Mouse (Mus musculus): ENCODE measurements around the gene Mycl. TPM values are rescaled to one million over a fixed set of nuclear protein-coding genes. Genes with fewer than 3 reads are reported as not detected.

The Mycl gene
- polyA plus RNA-seq, 2 experiments, result 0.37 to 0.44 TPM

DNA sequence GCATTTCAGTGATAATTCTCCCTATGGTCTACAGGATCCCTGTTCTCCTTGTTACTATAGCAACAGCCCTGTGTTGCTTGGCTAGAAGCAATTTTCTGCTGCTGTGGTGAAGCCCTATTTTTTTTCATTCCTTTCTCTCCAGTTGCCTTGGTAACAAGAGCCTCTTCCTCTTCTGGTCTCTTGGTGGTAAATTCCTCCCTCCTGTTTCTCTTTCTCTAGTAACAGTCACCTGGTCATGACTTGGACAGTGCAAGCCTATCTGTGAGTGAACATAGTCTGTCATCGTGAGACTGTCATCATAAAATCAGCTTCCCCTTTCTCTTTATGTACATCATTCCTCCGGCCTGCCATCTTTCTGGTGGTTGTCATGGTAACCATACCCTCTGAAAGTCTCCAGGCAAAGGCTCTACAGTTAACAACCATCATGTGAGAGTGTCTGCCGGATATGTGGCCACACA lies 18.5 kb downstream of the Mycl start:
- ATAC-seq (ENCODE audit: insufficient read depth), result no peak
- H3K9ac ChIP-seq (replicated peaks), result no peak overlapping the region
- 22% methylated on average over 3 of the region's 3 CpGs for WGBS (ENCODE audit: insufficient replicate concordance)
- TF ChIP-seq EP300 (IDR thresholded peaks at IDR 0.05; ENCODE audit: low read depth) (no peak), CTCF (IDR thresholded peaks at IDR 0.05; ENCODE audit: low read depth) (no peak)
- H3K4me3 ChIP-seq (ENCODE audit: insufficient read depth in 1 of 2, low read depth in 2 of 2, low read length in 2 of 2), result no peak overlapping the region
- no peak overlapping the region for H3K27ac ChIP-seq
- DNase-seq (ENCODE audit: low read depth in 3 of 3, low spot score in 3 of 3), result no peak
- no peaks in the 10 kb centered on the region for H3K9me3 ChIP-seq (ENCODE audit: control insufficient read depth, low read length)
- H3K4me2 ChIP-seq (ENCODE audit: low read depth), result no peak overlapping the region
- H3K4me1 ChIP-seq (replicated peaks; ENCODE audit: control insufficient read depth in 2 of 2, insufficient read depth in 2 of 2, low read length in 1 of 2), result peaks cover 8 to 12% of the 10 kb centered on the region in 2 experiments
- H3K36me3 ChIP-seq (replicated peaks; ENCODE audit: control insufficient read depth, insufficient read depth, low read depth), result no peaks in the 10 kb centered on the region
- H3K27me3 ChIP-seq (ENCODE audit: control insufficient read depth, insufficient read depth, low read length), result no peaks in the 10 kb centered on the region

- Histone ChIP-seq H3K36me3 (replicated peaks; ENCODE audit: control insufficient read depth, insufficient read depth, low read depth) (no peaks in the 10 kb centered on the region), H3K9me3 (ENCODE audit: control insufficient read depth, low read length) (no peaks in the 10 kb centered on the region), H3K27ac (no peak overlapping the region), H3K4me1 (replicated peaks; ENCODE audit: control insufficient read depth in 2 of 2, insufficient read depth in 2 of 2, low read length in 1 of 2) (peaks cover 8 to 12% of the 10 kb centered on the region in 2 experiments), H3K4me2 (ENCODE audit: low read depth) (no peak overlapping the region), H3K4me3 (ENCODE audit: insufficient read depth in 1 of 2, low read depth in 2 of 2, low read length in 2 of 2) (no peak overlapping the region), H3K9ac (replicated peaks) (no peak overlapping the region), H3K27me3 (ENCODE audit: control insufficient read depth, insufficient read depth, low read length) (no peaks in the 10 kb centered on the region)
- 27% methylated on average over 7 of the region's 7 CpGs for WGBS (ENCODE audit: insufficient replicate concordance)
- ATAC-seq (ENCODE audit: insufficient read depth), result no peak
- no peak for DNase-seq (ENCODE audit: low read depth in 3 of 3, low spot score in 3 of 3)
- TF ChIP-seq CTCF (IDR thresholded peaks at IDR 0.05; ENCODE audit: low read depth) (no peak), EP300 (IDR thresholded peaks at IDR 0.05; ENCODE audit: low read depth) (no peak)
Observed at GRCm38 (mm10) chr4:123014501-123015282, 19.2 kb downstream of the Mycl start.

DNA sequence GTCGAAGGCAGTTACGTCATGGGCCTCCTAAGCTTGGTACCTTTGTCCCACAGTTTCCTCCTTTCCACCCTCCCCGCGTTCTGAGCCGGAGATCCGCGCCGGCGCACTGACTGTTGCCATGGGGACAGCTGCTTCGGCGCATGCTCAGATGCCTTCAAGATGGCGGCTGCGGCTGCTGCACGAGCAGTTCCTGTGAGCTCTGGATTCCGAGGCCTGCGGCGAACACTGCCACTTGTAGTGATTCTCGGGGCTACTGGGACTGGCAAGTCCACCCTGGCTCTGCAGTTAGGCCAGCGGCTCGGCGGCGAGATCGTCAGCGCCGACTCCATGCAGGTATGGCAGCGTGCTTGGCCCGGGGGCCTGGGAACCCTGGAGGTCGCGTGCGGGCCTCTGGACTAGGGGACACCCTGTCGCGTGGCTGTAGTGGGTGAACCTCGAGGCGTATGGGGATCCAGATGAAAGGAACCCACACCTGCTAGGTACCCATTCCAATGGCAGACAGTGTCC lies 21.1 kb downstream of the Mycl start, which contains the start of gene Trit1:
Gene Trit1, plus strand, starts transcription at position 147 of the 507 bp plus-strand sequence.
- under 1% methylated on average over 34 of the region's 34 CpGs for WGBS (ENCODE audit: insufficient replicate concordance)
- peak within 1 kb of the TSS; percentile 78 for H3K4me2 ChIP-seq (ENCODE audit: low read depth)
- peak within 1 kb of the TSS; percentile 68 to 69 for H3K4me3 ChIP-seq (ENCODE audit: insufficient read depth in 1 of 2, low read depth in 2 of 2, low read length in 2 of 2)
- H3K9ac ChIP-seq (replicated peaks), result peak within 1 kb of the TSS; percentile 61
- H3K9me3 ChIP-seq (ENCODE audit: control insufficient read depth, low read length), result no peaks in the 10 kb centered on the region
- H3K27me3 ChIP-seq (ENCODE audit: control insufficient read depth, insufficient read depth, low read length), result no peaks in the 10 kb centered on the region
- no peaks in the 10 kb centered on the region; the same call in 1 of the 2 replicates for H3K36me3 ChIP-seq (replicated peaks; ENCODE audit: control insufficient read depth, insufficient read depth, low read depth)
- DNase-seq (ENCODE audit: low read depth in 3 of 3, low spot score in 3 of 3) (peak; percentile 75 to 81 (median 76)), ATAC-seq (ENCODE audit: insufficient read depth) (peak; percentile 88)
- no peak within 1 kb of the TSS for H3K27ac ChIP-seq
- H3K4me1 ChIP-seq (replicated peaks; ENCODE audit: control insufficient read depth in 2 of 2, insufficient read depth in 2 of 2, low read length in 1 of 2), result peaks cover 8 to 12% of the 10 kb centered on the region in 2 experiments
- TF ChIP-seq CTCF (IDR thresholded peaks at IDR 0.05; ENCODE audit: low read depth) (no peak), EP300 (IDR thresholded peaks at IDR 0.05; ENCODE audit: low read depth) (no peak)

GRCm38 (mm10) chr4:123021591-123021990 lies 26.1 kb downstream of the Mycl start:
- 77% methylated on average over 3 of the region's 3 CpGs for WGBS (ENCODE audit: insufficient replicate concordance)
- DNase-seq (ENCODE audit: low read depth in 3 of 3, low spot score in 3 of 3) (no peak), ATAC-seq (ENCODE audit: insufficient read depth) (no peak)
- H3K9me3 ChIP-seq (ENCODE audit: control insufficient read depth, low read length), result no peaks in the 10 kb centered on the region
- no peaks in the 10 kb centered on the region for H3K27me3 ChIP-seq (ENCODE audit: control insufficient read depth, insufficient read depth, low read length)
- H3K4me2 ChIP-seq (ENCODE audit: low read depth), result no peak overlapping the region
- TF ChIP-seq EP300 (IDR thresholded peaks at IDR 0.05; ENCODE audit: low read depth) (no peak), CTCF (IDR thresholded peaks at IDR 0.05; ENCODE audit: low read depth) (no peak)
- H3K9ac ChIP-seq (replicated peaks), result no peak overlapping the region
- no peak overlapping the region for H3K27ac ChIP-seq
- H3K4me3 ChIP-seq (ENCODE audit: insufficient read depth in 1 of 2, low read depth in 2 of 2, low read length in 2 of 2), result no peak overlapping the region
- H3K36me3 ChIP-seq (replicated peaks; ENCODE audit: control insufficient read depth, insufficient read depth, low read depth), result no peaks in the 10 kb centered on the region; the same call in none of the 2 replicates
- peaks cover 8 to 11% of the 10 kb centered on the region in 2 experiments for H3K4me1 ChIP-seq (replicated peaks; ENCODE audit: control insufficient read depth in 2 of 2, insufficient read depth in 2 of 2, low read length in 1 of 2)

DNA sequence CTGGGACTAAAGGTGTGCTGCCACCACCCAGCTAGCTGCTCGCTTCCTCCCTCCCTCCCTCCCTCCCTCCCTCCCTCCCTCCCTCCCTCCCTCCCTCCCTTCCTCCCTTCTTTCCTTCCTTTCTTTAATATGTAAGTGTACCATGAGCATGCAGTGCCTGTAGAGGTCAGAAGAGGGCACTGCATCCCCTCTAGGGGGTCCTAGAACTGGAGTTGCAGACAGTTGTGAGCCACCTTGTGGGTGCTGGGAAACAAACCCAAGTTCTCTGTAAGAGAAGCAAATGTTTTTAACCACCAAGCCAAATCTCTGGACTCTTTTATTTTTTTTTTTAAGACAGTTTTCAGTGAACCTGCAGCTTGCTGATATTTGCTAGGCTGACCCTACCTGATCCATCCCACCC lies 27.4 kb downstream of the Mycl start:
- H3K36me3 ChIP-seq (replicated peaks; ENCODE audit: control insufficient read depth, insufficient read depth, low read depth), result no peaks in the 10 kb centered on the region; the same call in none of the 2 replicates
- H3K9me3 ChIP-seq (ENCODE audit: control insufficient read depth, low read length), result no peaks in the 10 kb centered on the region
- H3K27ac ChIP-seq, result no peak overlapping the region
- H3K4me2 ChIP-seq (ENCODE audit: low read depth), result no peak overlapping the region
- no peaks in the 10 kb centered on the region for H3K27me3 ChIP-seq (ENCODE audit: control insufficient read depth, insufficient read depth, low read length)
- TF ChIP-seq EP300 (IDR thresholded peaks at IDR 0.05; ENCODE audit: low read depth), result no peak
- TF ChIP-seq CTCF (IDR thresholded peaks at IDR 0.05; ENCODE audit: low read depth), result no peak
- no peak overlapping the region for H3K4me3 ChIP-seq (ENCODE audit: insufficient read depth in 1 of 2, low read depth in 2 of 2, low read length in 2 of 2)
- DNase-seq (ENCODE audit: low read depth in 3 of 3, low spot score in 3 of 3), result no peak
- no peak overlapping the region for H3K9ac ChIP-seq (replicated peaks)
- 58% methylated on average over 1 of the region's 1 CpGs for WGBS (ENCODE audit: insufficient replicate concordance)
- no peak for ATAC-seq (ENCODE audit: insufficient read depth)
- peaks cover 3 to 9% of the 10 kb centered on the region in 2 experiments; a peak in 3 of 4 replicates for H3K4me1 ChIP-seq (replicated peaks; ENCODE audit: control insufficient read depth in 2 of 2, insufficient read depth in 2 of 2, low read length in 1 of 2)

Data from liver, embryonic 14.5 days (tissue).